Mouse (Mus musculus): ENCODE results near the gene Ipo4. TPM values are rescaled to one million over a fixed set of nuclear protein-coding genes. Genes with fewer than 3 reads are reported as not detected.

The Ipo4 gene
- total RNA-seq, 2 experiments from 2014 or later, result 119 to 128 TPM

GRCm38 (mm10) chr14:55634874-55635522, 759 bp downstream of the Ipo4 start:
- DNase-seq (ENCODE audit: low spot score in 2 of 2), result peak in 1 of 2 experiments; percentile 36

- DNase-seq (ENCODE audit: low spot score in 2 of 2), result peak in 1 of 2 experiments; percentile 48
Observed at GRCm38 (mm10) chr14:55629312-55629711, 6.4 kb downstream of the Ipo4 start.

GRCm38 (mm10) chr14:55628077-55628827, 7.5 kb downstream of the Ipo4 start:
- DNase-seq (ENCODE audit: low spot score in 2 of 2), result no peak

GRCm38 (mm10) chr14:55618486-55619195, 17.1 kb downstream of the Ipo4 start:
- no peak for DNase-seq (ENCODE audit: low spot score in 2 of 2)

GRCm38 (mm10) chr14:55617822-55618221, 17.9 kb downstream of the Ipo4 start, which contains the start of gene Rec8:
Gene Rec8, plus strand, starts transcription at chr14:55618037.
- no peak for DNase-seq (ENCODE audit: low spot score in 2 of 2)

GRCm38 (mm10) chr14:55616844-55617243, 18.9 kb downstream of the Ipo4 start:
- DNase-seq (ENCODE audit: low spot score in 2 of 2), result no peak

- no peak for DNase-seq (ENCODE audit: low spot score in 2 of 2)
Observed at GRCm38 (mm10) chr14:55615876-55616275, 19.9 kb downstream of the Ipo4 start.

- DNase-seq (ENCODE audit: low spot score in 2 of 2), result no peak
Observed at GRCm38 (mm10) chr14:55614565-55615178, 21.1 kb downstream of the Ipo4 start.

- no peak for DNase-seq (ENCODE audit: low spot score in 2 of 2)
Observed at GRCm38 (mm10) chr14:55613346-55613745, 22.4 kb downstream of the Ipo4 start.

- no peak for DNase-seq (ENCODE audit: low spot score in 2 of 2)
Observed at GRCm38 (mm10) chr14:55608339-55608738, 27.4 kb downstream of the Ipo4 start.

- DNase-seq (ENCODE audit: low spot score in 2 of 2), result no peak
Observed at GRCm38 (mm10) chr14:55605743-55606459, 29.9 kb downstream of the Ipo4 start.

GRCm38 (mm10) chr14:55604823-55605222, 30.9 kb downstream of the Ipo4 start:
- no peak for DNase-seq (ENCODE audit: low spot score in 2 of 2)

- peak; percentile 80 to 90 for DNase-seq (ENCODE audit: low spot score in 2 of 2)
Observed at GRCm38 (mm10) chr14:55603633-55604576, 31.9 kb downstream of the Ipo4 start.

- DNase-seq (ENCODE audit: low spot score in 2 of 2), result no peak
Observed at GRCm38 (mm10) chr14:55603271-55603632, 32.5 kb downstream of the Ipo4 start, which contains the start of gene Irf9. Gene Irf9, plus strand, starts transcription at chr14:55603571.

- DNase-seq (ENCODE audit: low spot score in 2 of 2), result no peak
Observed at GRCm38 (mm10) chr14:55598521-55599390, 37.0 kb downstream of the Ipo4 start.

GRCm38 (mm10) chr14:55596036-55596690, 39.6 kb downstream of the Ipo4 start:
- DNase-seq (ENCODE audit: low spot score in 2 of 2), result peak; percentile 44 to 53

GRCm38 (mm10) chr14:55592226-55592625, 43.5 kb downstream of the Ipo4 start:
- no peak for DNase-seq (ENCODE audit: low spot score in 2 of 2)

- DNase-seq (ENCODE audit: low spot score in 2 of 2), result peak; percentile 92 to 97
Observed at GRCm38 (mm10) chr14:55591331-55591891, 44.3 kb downstream of the Ipo4 start, which contains the start of gene Rnf31. Gene Rnf31, plus strand, starts transcription at chr14:55591708.
